Mouse (Mus musculus) kidney, adult 2 months (tissue): ENCODE measurements around the gene Zap70.

Experiments
- CTCF ChIP-seq: fragments of 200-500 bp; conservative IDR thresholded peaks from 2 replicates; pipeline ENCODE4 v1.5.1; 2011; ENCODE audit warnings: low read depth, mild to moderate bottlenecking, control low read depth, low read length, moderate library complexity, mixed read lengths; ENCODE audit not compliant: insufficient read depth, insufficient read length
- POLR2A ChIP-seq: fragments of 200-500 bp; IDR thresholded peaks from one replicate; pipeline ENCODE4 v1.6.1; 2011; ENCODE audit warnings: low read depth, low read length, control low read depth

- TF ChIP-seq POLR2A (no peak), CTCF (no peak)
Measured at GRCm38 (mm10) chr1:36760401-36760800, 1.2 kb upstream of the Zap70 start.
